In the genomic region with DNA sequence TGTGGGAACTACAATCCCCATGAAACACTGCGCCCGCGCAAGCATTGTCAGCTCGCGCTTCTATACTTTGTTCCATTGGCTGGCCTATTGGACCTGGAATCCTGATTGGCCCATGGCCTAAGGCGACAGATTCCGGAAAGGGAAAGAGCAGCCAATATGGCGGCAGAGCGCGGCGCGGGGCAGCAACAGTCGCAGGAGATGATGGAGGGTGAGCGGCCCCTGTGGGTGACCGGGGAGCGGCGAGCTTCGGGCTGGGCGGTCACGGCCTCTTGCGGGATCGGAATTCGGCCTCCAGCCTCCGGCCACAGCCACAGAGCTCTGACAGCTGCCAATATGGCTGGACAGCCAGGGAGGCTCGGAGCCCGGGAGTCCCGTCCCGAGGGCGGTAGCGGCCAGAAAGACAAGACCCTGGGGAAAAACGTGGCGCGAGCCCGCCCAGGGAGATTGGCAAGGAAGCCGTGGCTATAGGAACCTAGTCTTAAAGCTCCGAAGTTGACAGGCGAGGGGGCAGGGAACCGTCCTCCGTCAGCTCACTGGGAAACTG, we compare ENCODE assay signal across 8 mouse cellular contexts. TPM values are rescaled to one million over a fixed set of nuclear protein-coding genes. Genes with fewer than 3 reads are reported as not detected.
DNase-seq lines count a peak whose midpoint lies in the region; ATAC-seq and TF ChIP-seq lines count a peak whose summit lies in the region.

No protein-coding gene starts in this region.

- H3K27ac ChIP-seq in MEL (ENCODE audit: control insufficient read depth, low read depth, low read length): peak overlapping the region; percentile 23
- H3K27ac ChIP-seq in forebrain, embryonic 16.5 days (ENCODE audit: low read length): peak overlapping the region; percentile 26; the same call in 1 of the 2 replicates
- H3K27ac ChIP-seq in layer of hippocampus, adult 2 months: peak overlapping the region; percentile 92
- H3K27ac ChIP-seq in lung, embryonic 15.5 days: peak overlapping the region; percentile 46; the same call in 1 of the 2 replicates

- peaks cover 6 to 14% of the 10 kb centered on the region in 2 experiments; a peak in 3 of 4 replicates for H3K4me1 ChIP-seq in MEL (ENCODE audit: control insufficient read depth in 1 of 2, insufficient read depth in 2 of 2, low read length in 2 of 2)
- H3K4me1 ChIP-seq in forebrain, embryonic 16.5 days (replicated peaks; ENCODE audit: control insufficient read depth, insufficient read depth, low read length): peaks cover 17% of the 10 kb centered on the region
- peaks cover 21% of the 10 kb centered on the region for H3K4me1 ChIP-seq in lung, embryonic 15.5 days

- intact Hi-C loops in heart, postnatal 36 days (cut with DNase I): loop anchor here (1.0 to 10.0 kb wide), 7 partner anchors 94 to 414 kb away; partner anchors contain the start of genes Farp2, Gpr35 and Sned1

- no peak for TF ChIP-seq EP300 in MEL (IDR thresholded peaks at IDR 0.05; ENCODE audit: low read depth in 1 of 2, low read length in 2 of 2)

- peak overlapping the region; percentile 92 for H3K4me2 ChIP-seq in forebrain, embryonic 16.5 days (ENCODE audit: low read length)
- H3K4me2 ChIP-seq in lung, embryonic 15.5 days: peak overlapping the region; percentile 88

- no peaks in the 10 kb centered on the region for H3K9me3 ChIP-seq in MEL (replicated peaks; ENCODE audit: insufficient read depth, low read length)
- no peaks in the 10 kb centered on the region for H3K9me3 ChIP-seq in forebrain, embryonic 16.5 days (ENCODE audit: control insufficient read depth, low read length)
- H3K9me3 ChIP-seq in lung, embryonic 15.5 days: no peaks in the 10 kb centered on the region

- peak; percentile 99 for DNase-seq in MEL (ENCODE audit: low read depth, low spot score)
- DNase-seq in cerebellum, adult 18-20 months: peak; percentile 93 to 98
- DNase-seq in heart, postnatal 36 days: peak; percentile 90 to 91
- DNase-seq in layer of hippocampus, adult 2 months (ENCODE audit: low spot score in 2 of 2): peak; percentile 93 to 96
- DNase-seq in ovary, postnatal 14 days (ENCODE audit: low spot score): peak; percentile 83
- DNase-seq in thymus, postnatal 25 days: peak; percentile 92

- peaks cover 35% of the 10 kb centered on the region for H3K79me2 ChIP-seq in MEL (ENCODE audit: control insufficient read depth, insufficient read depth, low read length, poor library complexity)

- TF ChIP-seq CTCF in MEL (IDR thresholded peaks at IDR 0.05 in 2 of 3, conservative IDR thresholded peaks at IDR 0.05 in 1 of 3; ENCODE audit: control insufficient read depth in 1 of 3, insufficient read depth in 1 of 3, low read depth in 2 of 3, low read length in 3 of 3, poor library complexity in 1 of 3, severe bottlenecking in 1 of 3): peak in 1 of 3 experiments; percentile 19; a peak in 1 of 6 replicates
- TF ChIP-seq CTCF in layer of hippocampus, adult 2 months (conservative IDR thresholded peaks at IDR 0.05): peak; percentile 66

- no peaks in the 10 kb centered on the region for H3K27me3 ChIP-seq in MEL (ENCODE audit: control insufficient read depth in 1 of 2, insufficient read depth in 2 of 2, low read length in 2 of 2)
- H3K27me3 ChIP-seq in forebrain, embryonic 16.5 days (replicated peaks; ENCODE audit: control insufficient read depth, insufficient read depth, low read length): no peaks in the 10 kb centered on the region
- H3K27me3 ChIP-seq in lung, embryonic 15.5 days: no peaks in the 10 kb centered on the region

- peak overlapping the region; percentile 89 for H3K9ac ChIP-seq in MEL (ENCODE audit: control insufficient read depth, low read depth, low read length, poor library complexity, severe bottlenecking)
- H3K9ac ChIP-seq in forebrain, embryonic 16.5 days (replicated peaks; ENCODE audit: low read depth, low read length): peak overlapping the region; percentile 80
- peak overlapping the region; percentile 74 for H3K9ac ChIP-seq in lung, embryonic 15.5 days

- WGBS in forebrain, embryonic 16.5 days: under 1% methylated on average over 39 of the region's 39 CpGs
- under 1% methylated on average over 38 of the region's 39 CpGs for WGBS in lung, embryonic 15.5 days

- no peak for TF ChIP-seq RAD21 in MEL (IDR thresholded peaks at IDR 0.05; ENCODE audit: low read depth, low read length)

- peaks cover 11 to 22% of the 10 kb centered on the region in 2 experiments for H3K36me3 ChIP-seq in MEL (ENCODE audit: control insufficient read depth in 1 of 2, insufficient read depth in 2 of 2, low read length in 2 of 2)
- H3K36me3 ChIP-seq in forebrain, embryonic 16.5 days (ENCODE audit: control insufficient read depth, insufficient read depth): 0 out of 2 replicates have a peak, but pooled peaks cover 2% of the 10 kb centered on the region
- H3K36me3 ChIP-seq in lung, embryonic 15.5 days: peaks cover 7% of the 10 kb centered on the region

- peak; percentile 98 for ATAC-seq in forebrain, embryonic 16.5 days
- peak; percentile 95 for ATAC-seq in lung, embryonic 15.5 days (ENCODE audit: borderline replicate concordance, extremely low read depth, low FRiP score, low TSS enrichment)

- peak overlapping the region; percentile 74 to 84 for H3K4me3 ChIP-seq in MEL (ENCODE audit: control insufficient read depth in 1 of 2, insufficient read depth in 1 of 2, low read depth in 2 of 2, low read length in 2 of 2)
- peak overlapping the region; percentile 61 for H3K4me3 ChIP-seq in forebrain, embryonic 16.5 days (replicated peaks; ENCODE audit: low read length)
- peak overlapping the region; percentile 94 for H3K4me3 ChIP-seq in layer of hippocampus, adult 2 months
- H3K4me3 ChIP-seq in lung, embryonic 15.5 days: peak overlapping the region; percentile 70

- TF ChIP-seq POLR2A in MEL (IDR thresholded peaks at IDR 0.05; ENCODE audit: control insufficient read depth in 1 of 2, insufficient read depth in 1 of 2, low read depth in 1 of 2, low read length in 2 of 2, poor library complexity in 1 of 2): peak; percentile 92 to 96

TF ChIP-seq in MEL, 35 proteins besides CTCF, POLR2A, EP300 and RAD21 (continues in another document):
- TF ChIP-seq TCF12 (IDR thresholded peaks at IDR 0.05; ENCODE audit: low read depth, low read length) (peak; percentile 78), SMC3 (IDR thresholded peaks at IDR 0.05; ENCODE audit: low read depth, low read length) (no peak), MAZ (IDR thresholded peaks at IDR 0.05; ENCODE audit: low read depth, low read length) (0 out of 2 replicates have a peak, but pooled peaks have one; percentile 5), UBTF (IDR thresholded peaks at IDR 0.05; ENCODE audit: borderline replicate concordance, insufficient read depth, low read depth, low read length) (0 out of 2 replicates have a peak, but pooled peaks have one; percentile 61), MAFK (IDR thresholded peaks at IDR 0.05; ENCODE audit: borderline replicate concordance, low read depth, low read length) (no peak), MAX (IDR thresholded peaks at IDR 0.05; ENCODE audit: low read length) (no peak), ZMIZ1 (IDR thresholded peaks at IDR 0.05; ENCODE audit: low read depth, low read length) (peak; percentile 40; the same call in 1 of the 2 replicates), MYC (IDR thresholded peaks at IDR 0.05; ENCODE audit: low read depth, low read length) (no peak), E2F4 (IDR thresholded peaks at IDR 0.05; ENCODE audit: borderline replicate concordance, low read depth, low read length) (no peak), ELF1 (IDR thresholded peaks at IDR 0.05; ENCODE audit: low read depth, low read length) (peak; percentile 95), TAL1 (IDR thresholded peaks at IDR 0.05; ENCODE audit: low read length) (no peak), JUND (IDR thresholded peaks at IDR 0.05; ENCODE audit: low read depth, low read length) (no peak), POLR2AphosphoS2 (IDR thresholded peaks at IDR 0.05; ENCODE audit: low read length) (peak; percentile 86), TBP (IDR thresholded peaks at IDR 0.05; ENCODE audit: low read depth, low read length) (peak; percentile 93), ZKSCAN1 (IDR thresholded peaks at IDR 0.05; ENCODE audit: low read depth, low read length) (no peak)

RNA-seq across cellular contexts. Expression of gene Pask, which starts 0.3 kb away (rescaled TPM):
- total RNA-seq in MEL (2012; rRNA removed): 17.4 and 22.5 TPM in 2 replicates
- 10 to 100 TPM in 1 of 2 experiments, not detected in 1; 19.0 TPM for polyA plus RNA-seq in MEL (2012; ENCODE audit: insufficient read depth in 1 of 2, insufficient read length in 2 of 2, low read depth in 1 of 2, low replicate concordance in 2 of 2, missing spikeins in 1 of 2)
- polyA plus RNA-seq in forebrain, embryonic 16.5 days (2015; fragmentation: Nextera tagmentation; extraction: Ambion mirVana): 9.3 and 9.5 TPM in 2 replicates
- under 1 TPM; 0.28 to 0.46 TPM for total RNA-seq in heart, postnatal 36 days (2021)
- total RNA-seq in layer of hippocampus, adult 2 months (2021): 1 to 10 TPM; 4.1 to 7.2 TPM
- 16.4 and 17.8 TPM in 2 replicates for polyA plus RNA-seq in lung, embryonic 15.5 days (2015; fragmentation: Nextera tagmentation; extraction: Ambion mirVana)

RNA-seq across cellular contexts. Expression of gene Ppp1r7, which starts 0.9 kb away (rescaled TPM):
- total RNA-seq in MEL (2012; rRNA removed): 32.4 and 36.6 TPM in 2 replicates
- 100 to 1,000 TPM in 1 of 2 experiments, 10 to 100 TPM in 1; 74.9 to 131 TPM for polyA plus RNA-seq in MEL (2012; ENCODE audit: insufficient read depth in 1 of 2, insufficient read length in 2 of 2, low read depth in 1 of 2, low replicate concordance in 2 of 2, missing spikeins in 1 of 2)
- polyA plus RNA-seq in forebrain, embryonic 16.5 days (2015; fragmentation: Nextera tagmentation; extraction: Ambion mirVana): 61.1 and 62.7 TPM in 2 replicates
- total RNA-seq in heart, postnatal 36 days (2021): 10 to 100 TPM; 29.1 to 31.3 TPM
- total RNA-seq in layer of hippocampus, adult 2 months (2021): 10 to 100 TPM; 70.4 to 77.1 TPM
- 63.3 and 70.5 TPM in 2 replicates for polyA plus RNA-seq in lung, embryonic 15.5 days (2015; fragmentation: Nextera tagmentation; extraction: Ambion mirVana)

RNA-seq across cellular contexts. Expression of gene Ano7, which starts 30.2 kb away (rescaled TPM):
- not detected in 2 replicates for total RNA-seq in MEL (2012; rRNA removed)
- under 1 TPM in 1 of 2 experiments, not detected in 1; 0.03 TPM for polyA plus RNA-seq in MEL (2012; ENCODE audit: insufficient read depth in 1 of 2, insufficient read length in 2 of 2, low read depth in 1 of 2, low replicate concordance in 2 of 2, missing spikeins in 1 of 2)
- polyA plus RNA-seq in forebrain, embryonic 16.5 days (2015; fragmentation: Nextera tagmentation; extraction: Ambion mirVana): 0.39 TPM in 1 of 2 replicates, not detected in the other
- total RNA-seq in heart, postnatal 36 days (2021): not detected
- not detected for total RNA-seq in layer of hippocampus, adult 2 months (2021)
- polyA plus RNA-seq in lung, embryonic 15.5 days (2015; fragmentation: Nextera tagmentation; extraction: Ambion mirVana): 0.07 and 0.38 TPM in 2 replicates

RNA-seq across cellular contexts. Expression of gene Mterf4, which starts 37.9 kb away (rescaled TPM):
- total RNA-seq in MEL (2012; rRNA removed): 29.8 and 34.6 TPM in 2 replicates
- polyA plus RNA-seq in MEL (2012; ENCODE audit: insufficient read depth in 1 of 2, insufficient read length in 2 of 2, low read depth in 1 of 2, low replicate concordance in 2 of 2, missing spikeins in 1 of 2): 10 to 100 TPM in 1 of 2 experiments, not detected in 1; 33.9 TPM
- 34.2 and 38.4 TPM in 2 replicates for polyA plus RNA-seq in forebrain, embryonic 16.5 days (2015; fragmentation: Nextera tagmentation; extraction: Ambion mirVana)
- total RNA-seq in heart, postnatal 36 days (2021): 10 to 100 TPM; 14.5 TPM
- total RNA-seq in layer of hippocampus, adult 2 months (2021): 10 to 100 TPM; 20.2 to 23.0 TPM
- 29.5 and 32.7 TPM in 2 replicates for polyA plus RNA-seq in lung, embryonic 15.5 days (2015; fragmentation: Nextera tagmentation; extraction: Ambion mirVana)

Comparison
In these comparisons a context has a peak if more than half of its experiments do, and no peak if none do; other contexts are left out.
1. Peak in every context shown above with its lines: DNase-seq, ATAC-seq, H3K4me3 ChIP-seq and H3K27ac ChIP-seq.
2. H3K27ac ChIP-seq: peak in every context shown above with its lines; median percentile 92 in layer of hippocampus, adult 2 months; 46 in lung, embryonic 15.5 days; 26 in forebrain, embryonic 16.5 days; 23 in MEL.